Mouse (Mus musculus) brain, adult 2 months (tissue): ENCODE measurements around the gene Ugcg.

ENCODE experiments used
- DNase-seq: peaks from one replicate; pipeline ENCODE4 v3.0.0; 2011; ENCODE audit warnings: low read depth, low spot score

Gene Ugcg

DNA sequence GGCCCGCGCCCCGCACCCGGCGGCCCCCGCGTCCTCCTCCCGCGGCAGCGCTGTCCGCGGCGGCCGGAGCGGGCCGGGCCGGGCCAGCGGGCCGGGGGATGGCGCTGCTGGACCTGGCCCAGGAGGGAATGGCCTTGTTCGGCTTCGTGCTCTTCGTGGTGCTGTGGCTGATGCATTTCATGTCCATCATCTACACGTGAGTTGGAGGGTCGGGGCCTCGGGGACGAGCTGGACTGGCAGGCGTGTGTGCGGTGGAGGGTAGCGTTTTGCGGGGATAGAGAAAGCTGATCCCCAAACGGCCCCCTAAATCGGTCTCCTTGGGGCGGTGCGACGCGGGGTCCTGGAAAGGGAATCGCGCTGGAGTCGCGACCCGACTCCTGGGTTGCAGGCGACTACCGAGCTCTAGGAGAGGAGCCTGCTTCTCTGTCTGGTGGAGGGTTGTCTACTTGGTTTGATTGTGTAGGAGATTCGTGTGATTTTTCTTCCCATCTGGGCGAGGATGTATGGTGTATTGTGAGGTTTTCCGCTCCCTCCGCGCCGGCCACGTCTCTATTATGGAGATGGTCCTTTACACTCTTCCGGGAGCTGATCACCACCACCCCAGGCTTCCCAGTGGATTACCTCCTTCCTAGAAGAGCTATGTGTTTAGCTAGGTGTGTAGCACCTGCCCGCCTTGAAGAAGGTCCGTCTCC, 635 bp downstream of the Ugcg start:
- peak; percentile 45 for DNase-seq

DNA sequence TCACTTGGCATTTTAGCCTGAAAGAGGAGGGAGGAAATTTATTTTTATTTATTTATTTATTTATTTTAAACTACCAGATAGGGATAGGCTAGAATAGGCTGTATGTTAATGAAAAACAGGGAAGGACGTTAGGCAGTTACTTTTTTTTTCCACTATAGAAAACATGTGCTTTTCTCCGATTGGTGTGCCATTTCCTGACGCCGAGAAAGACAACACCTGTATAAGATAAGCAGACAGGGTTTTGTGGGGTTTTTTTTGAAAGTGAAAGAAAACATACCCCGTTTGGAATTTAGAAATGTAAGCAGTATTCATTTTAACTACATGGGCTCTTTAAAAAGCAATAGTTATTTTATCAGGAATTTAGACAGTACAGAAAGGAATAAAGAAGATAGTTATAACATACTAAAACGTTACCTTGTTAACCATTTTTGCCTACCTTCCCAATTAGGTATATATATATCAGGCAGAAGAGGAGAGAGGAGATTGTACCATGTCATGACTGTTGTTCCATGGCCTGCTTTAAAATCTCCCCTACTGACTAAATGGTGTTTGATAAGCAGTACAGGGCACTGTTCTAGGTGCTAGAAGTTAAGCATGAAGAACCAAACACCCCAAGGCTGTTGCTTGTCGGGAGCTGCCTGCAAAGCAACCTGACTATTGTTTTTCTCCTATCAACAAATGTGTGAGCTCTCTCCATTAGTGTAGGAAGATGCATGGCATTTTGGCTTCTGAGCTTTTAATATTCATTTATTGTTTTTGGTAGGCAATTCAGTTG, 1.8 kb downstream of the Ugcg start:
- no peak for DNase-seq

GRCm38 (mm10) chr4:59194731-59195496, 5.9 kb downstream of the Ugcg start:
- DNase-seq, result no peak

- no peak for DNase-seq
Observed at GRCm38 (mm10) chr4:59196346-59197077, 7.5 kb downstream of the Ugcg start.

GRCm38 (mm10) chr4:59197078-59197424, 8.0 kb downstream of the Ugcg start:
- DNase-seq, result no peak

- no peak for DNase-seq
Observed at GRCm38 (mm10) chr4:59197462-59197861, 8.4 kb downstream of the Ugcg start.

DNA sequence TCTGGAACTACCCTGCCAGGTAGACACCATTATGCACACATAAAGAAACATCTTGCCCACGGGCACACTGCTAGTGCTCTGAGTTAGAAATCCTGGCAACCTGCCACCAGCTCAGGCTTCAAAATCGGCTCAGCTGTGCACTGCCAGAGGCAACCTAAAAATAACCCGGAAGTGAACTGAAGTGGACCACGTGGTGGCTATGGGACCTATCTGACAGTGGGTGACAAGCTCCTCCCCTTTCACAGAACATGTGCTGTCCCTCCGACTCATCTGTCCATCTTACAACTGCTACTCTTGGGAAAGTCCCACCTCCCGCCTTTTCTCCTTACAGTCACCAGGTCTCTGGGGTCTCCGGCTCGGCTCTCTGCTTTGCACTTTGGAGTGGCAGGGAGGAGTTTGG, 10.3 kb downstream of the Ugcg start:
- peak; percentile 65 for DNase-seq

DNA sequence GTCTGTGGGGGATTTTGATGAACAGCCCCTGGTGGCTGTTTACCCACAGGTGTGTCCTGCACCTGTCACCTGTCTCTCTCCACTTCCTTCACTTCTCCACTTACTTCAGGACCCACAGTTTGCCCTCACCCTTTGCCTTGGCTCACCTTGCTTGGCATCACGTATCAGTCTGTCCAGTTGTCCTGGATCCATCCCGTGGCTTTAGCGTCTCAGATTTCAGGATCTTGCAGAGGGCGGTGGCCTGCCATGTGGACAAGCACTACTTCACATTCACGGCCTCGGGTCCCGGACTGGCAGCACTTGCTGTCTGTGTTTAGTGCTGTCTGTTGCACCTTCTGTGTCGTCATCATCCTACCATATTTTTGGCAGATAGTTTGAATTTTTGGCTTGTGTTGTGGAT, 10.7 kb downstream of the Ugcg start:
- no peak for DNase-seq

DNA sequence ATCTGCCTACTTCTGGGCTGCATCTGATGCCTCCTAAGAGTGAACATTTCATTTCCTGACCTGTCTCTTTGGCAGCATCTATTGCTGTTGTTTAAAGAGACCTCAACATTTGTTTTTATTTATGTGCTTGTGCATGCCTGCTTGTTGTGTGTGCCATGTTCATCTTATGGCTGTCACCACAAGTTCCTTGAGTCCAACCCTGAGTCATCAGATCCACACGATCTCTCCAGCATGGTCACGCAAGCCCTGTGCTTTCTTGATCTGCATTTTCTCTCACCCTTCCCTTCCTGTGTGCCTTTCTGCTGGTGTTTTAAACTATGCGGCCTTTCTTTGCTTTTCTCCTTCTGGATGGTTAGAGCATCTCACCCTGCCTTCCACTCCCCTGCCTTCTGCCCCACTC, 11.6 kb downstream of the Ugcg start:
- peak; percentile 23 for DNase-seq

- no peak for DNase-seq
Observed at GRCm38 (mm10) chr4:59204616-59205015, 15.6 kb downstream of the Ugcg start.

GRCm38 (mm10) chr4:59205758-59206340, 16.8 kb downstream of the Ugcg start:
- DNase-seq, result no peak

GRCm38 (mm10) chr4:59206600-59206999, 17.5 kb downstream of the Ugcg start:
- DNase-seq, result no peak

GRCm38 (mm10) chr4:59208607-59209006, 19.6 kb downstream of the Ugcg start:
- DNase-seq, result no peak

DNA sequence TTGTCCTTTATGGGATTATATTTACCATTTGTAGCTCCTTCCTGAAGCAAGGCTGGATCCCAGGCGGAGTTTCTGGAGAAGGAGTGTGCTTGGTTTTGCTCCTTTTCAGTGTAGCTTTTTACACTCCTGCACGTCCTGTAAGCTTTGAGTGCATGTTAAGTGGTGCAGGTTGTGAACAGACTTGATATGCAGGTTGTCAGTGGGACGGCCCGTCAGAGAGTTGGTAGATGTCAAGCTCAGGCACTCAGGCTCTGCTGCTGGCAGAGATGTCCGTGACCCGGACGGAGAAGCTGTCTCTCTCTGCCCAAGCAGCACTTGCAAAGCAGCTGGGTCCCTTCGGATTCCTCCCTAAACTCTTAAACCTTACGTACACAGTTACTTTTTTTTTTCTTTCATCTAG, 22.1 kb downstream of the Ugcg start:
- DNase-seq, result no peak

GRCm38 (mm10) chr4:59213833-59214232, 24.8 kb downstream of the Ugcg start:
- no peak for DNase-seq

DNA sequence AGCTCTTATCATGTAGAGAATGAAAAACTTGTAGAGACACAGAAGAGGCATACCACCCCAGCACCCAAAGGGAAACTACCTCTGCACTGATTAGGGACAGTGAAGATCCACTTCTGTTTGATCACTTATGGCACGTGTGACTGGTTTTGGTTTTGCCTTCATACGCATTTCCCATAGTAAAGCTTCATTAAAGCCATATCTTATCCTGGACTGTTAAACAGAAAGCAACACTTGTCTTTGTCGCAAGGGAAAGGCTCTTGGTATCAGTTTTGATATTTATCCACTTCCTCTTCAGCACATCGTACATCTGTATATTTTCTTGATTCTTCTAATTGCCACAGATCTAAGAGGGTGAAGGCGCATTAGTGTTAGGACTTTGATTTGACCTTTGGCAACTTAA, 25.6 kb downstream of the Ugcg start:
- no peak for DNase-seq

DNA sequence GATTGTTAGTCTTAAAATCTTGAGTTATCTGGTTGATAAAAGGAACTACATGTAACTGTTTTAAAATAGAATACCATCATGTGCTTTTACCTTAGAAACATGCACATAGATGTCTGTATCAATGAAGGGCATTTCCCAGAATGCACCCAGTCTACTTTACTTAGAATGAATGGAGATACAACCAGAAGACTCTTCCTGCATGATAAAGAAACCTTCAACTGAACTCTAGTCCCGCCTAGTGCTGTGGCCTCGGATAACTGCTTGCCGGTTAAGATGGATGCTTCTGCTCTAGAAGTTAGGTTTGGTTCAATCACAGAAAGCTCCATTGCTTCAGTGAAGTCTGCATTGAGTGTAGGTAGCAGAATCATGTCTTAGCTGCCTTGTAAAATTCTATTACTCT, 26.5 kb downstream of the Ugcg start:
- DNase-seq, result no peak

DNA sequence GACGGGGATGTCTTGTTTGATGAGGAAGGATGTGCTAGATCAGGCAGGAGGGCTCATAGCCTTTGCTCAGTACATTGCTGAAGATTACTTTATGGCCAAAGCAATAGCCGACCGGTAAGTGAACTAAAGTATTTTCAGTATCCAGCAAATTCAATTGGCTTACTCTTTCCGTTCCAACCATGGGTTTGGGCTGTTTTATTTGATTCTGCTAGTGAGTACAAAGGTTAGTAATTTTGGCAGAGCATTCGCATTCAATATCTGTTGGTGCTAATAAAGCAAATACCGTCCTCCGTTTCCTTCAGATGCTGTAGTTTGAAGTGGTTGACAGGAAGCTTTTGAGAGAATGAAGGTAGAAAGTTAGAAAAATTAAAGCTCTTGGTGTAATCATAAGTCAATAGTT, 28.0 kb downstream of the Ugcg start:
- no peak for DNase-seq

DNA sequence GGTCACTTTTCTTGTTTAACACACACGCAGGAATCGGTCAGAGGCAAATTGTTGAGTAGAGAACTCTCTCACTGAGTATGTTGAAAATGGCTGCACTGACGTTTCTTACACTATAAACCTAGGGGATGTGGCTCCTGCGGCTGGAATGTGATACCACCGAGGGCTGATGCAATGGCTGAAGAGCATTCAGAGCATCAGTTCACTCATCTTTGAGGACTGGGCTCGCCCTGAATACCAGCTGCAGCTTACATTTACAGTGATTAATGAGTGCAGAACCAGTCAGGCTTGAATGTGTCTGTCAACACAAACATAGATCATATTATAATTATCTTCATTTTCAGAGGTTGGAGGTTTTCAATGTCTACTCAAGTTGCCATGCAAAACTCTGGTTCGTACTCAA, 29.1 kb downstream of the Ugcg start:
- DNase-seq, result no peak

DNA sequence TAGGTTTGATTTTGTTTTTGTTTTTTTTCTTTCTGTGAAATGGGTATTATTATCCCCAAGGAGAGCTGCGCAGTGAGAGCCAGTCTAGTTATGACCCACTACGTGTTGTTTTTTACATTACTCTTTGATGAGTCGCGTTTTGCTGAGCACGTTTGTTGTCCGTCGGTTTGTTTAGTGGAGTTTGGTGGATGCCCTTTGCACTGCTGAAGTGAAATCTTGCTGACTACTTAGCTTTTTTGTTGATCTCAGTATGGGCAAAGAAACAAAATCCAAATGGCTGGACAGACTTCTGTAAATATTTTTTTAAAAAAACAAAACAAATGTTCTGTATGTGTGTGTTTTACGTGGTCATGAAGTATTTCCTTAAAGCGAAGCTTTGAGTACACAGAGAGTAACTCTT, 33.2 kb downstream of the Ugcg start:
- DNase-seq, result no peak

DNA sequence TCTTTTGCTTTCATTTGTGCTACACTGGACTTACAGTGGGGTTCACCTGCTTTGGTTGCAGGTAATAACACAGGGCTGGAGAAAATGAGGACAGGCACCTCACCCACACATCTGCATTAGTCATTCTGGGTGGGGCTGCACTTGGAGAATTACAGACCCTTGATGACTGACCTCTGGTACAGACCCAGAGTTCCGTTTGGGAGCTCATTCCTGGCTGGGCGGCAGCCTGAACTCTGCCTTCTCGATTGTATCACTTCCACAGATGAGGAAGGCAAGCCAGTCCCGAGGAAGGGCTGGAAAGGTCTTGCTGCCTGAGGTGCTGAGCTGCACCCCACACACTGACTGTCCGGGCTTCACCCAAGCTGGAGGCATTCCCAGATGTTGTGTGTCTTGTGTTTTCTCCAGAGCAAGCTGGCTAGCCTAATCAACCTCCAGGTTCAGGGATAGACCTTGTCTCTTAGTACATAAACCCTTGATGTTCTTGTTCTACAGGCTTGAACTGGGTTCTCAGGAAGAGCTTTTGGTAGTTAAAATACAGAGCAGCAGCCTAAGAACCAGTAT, 34.1 kb downstream of the Ugcg start:
- no peak for DNase-seq
